Mouse (Mus musculus): Measurements from ENCODE around the gene Ebp. TPM values are rescaled to one million over a fixed set of nuclear protein-coding genes. Genes with fewer than 3 reads are reported as not detected.
A peak's percentile ranks its signal among the peaks of the same experiment; 100 is the strongest.

Gene Ebp
- 50.9 and 54.2 TPM in 2 replicates for polyA plus RNA-seq (2015; fragmentation: Nextera tagmentation; extraction: Ambion mirVana)

GRCm38 (mm10) chrX:8193419-8193723 is at the start of gene Ebp:
Ebp (minus strand) TSS chrX:8193512.
- TF ChIP-seq CTCF (IDR thresholded peaks at IDR 0.05; ENCODE audit: low read depth) = no peak
- Histone ChIP-seq H3K4me2 (ENCODE audit: low read length) (peak within 1 kb of the TSS; percentile 63), H3K4me3 (replicated peaks; ENCODE audit: low read depth, low read length) (peak within 1 kb of the TSS; percentile 46), H3K36me3 (ENCODE audit: insufficient read depth, low read length) (no peaks in the 10 kb centered on the region), H3K4me1 (replicated peaks; ENCODE audit: insufficient read depth, low read length) (no peaks in the 10 kb centered on the region), H3K27me3 (ENCODE audit: insufficient read depth, low read length) (no peaks in the 10 kb centered on the region), H3K9ac (ENCODE audit: low read depth, low read length) (peak within 1 kb of the TSS; percentile 60; the same call in 1 of the 2 replicates), H3K27ac (peak within 1 kb of the TSS; percentile 50; the same call in 1 of the 2 replicates), H3K9me3 (replicated peaks; ENCODE audit: low read length) (no peaks in the 10 kb centered on the region)
- ATAC-seq (replicated peaks; ENCODE audit: low FRiP score, low read depth) (no peak), DNase-seq (ENCODE audit: low spot score) (no peak)
- 41% methylated on average over 10 of the region's 10 CpGs for WGBS

DNA sequence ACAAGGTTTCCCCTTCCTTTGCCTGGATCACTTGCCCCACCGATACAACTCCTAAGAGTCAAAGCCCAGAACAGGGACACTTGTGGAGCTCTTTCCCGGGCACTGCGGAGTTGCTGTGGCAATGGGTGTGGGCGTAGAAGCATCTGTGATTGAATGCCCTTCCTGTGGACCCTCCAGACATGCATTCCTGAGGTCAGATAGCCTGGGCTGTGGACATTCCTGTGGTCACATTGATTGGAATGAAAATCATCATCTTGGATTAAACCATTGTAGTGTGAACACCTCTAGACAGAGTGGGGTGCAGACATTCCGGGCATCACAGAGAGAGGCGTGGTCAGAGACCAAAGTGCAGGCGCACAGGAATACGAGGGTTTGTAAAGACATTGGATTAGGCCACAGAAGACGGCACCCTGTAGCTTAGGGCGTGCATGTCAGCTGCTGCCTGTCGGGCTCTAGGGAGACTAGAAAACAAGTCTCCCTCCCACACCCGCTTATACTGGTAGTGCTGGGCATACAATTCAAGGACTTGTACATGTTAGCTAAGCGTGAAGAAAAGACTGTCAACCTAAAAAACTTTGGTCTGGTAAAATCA is 45.6 kb upstream of the Ebp start:
- WGBS = 80% methylated on average over 13 of the region's 13 CpGs
- ATAC-seq (replicated peaks; ENCODE audit: low FRiP score, low read depth) = no peak
- no peak for DNase-seq (ENCODE audit: low spot score)
- no peak overlapping the region for H3K4me2 ChIP-seq (ENCODE audit: low read length)
- H3K27me3 ChIP-seq (ENCODE audit: insufficient read depth, low read length) = no peaks in the 10 kb centered on the region
- 0 out of 2 replicates have a peak, but pooled peaks cover 2% of the 10 kb centered on the region for H3K36me3 ChIP-seq (ENCODE audit: insufficient read depth, low read length)
- no peak overlapping the region for H3K27ac ChIP-seq
- no peaks in the 10 kb centered on the region for H3K9me3 ChIP-seq (replicated peaks; ENCODE audit: low read length)
- H3K9ac ChIP-seq (ENCODE audit: low read depth, low read length) = no peak overlapping the region
- H3K4me1 ChIP-seq (replicated peaks; ENCODE audit: insufficient read depth, low read length) = no peaks in the 10 kb centered on the region
- TF ChIP-seq CTCF (IDR thresholded peaks at IDR 0.05; ENCODE audit: low read depth) = no peak
- H3K4me3 ChIP-seq (replicated peaks; ENCODE audit: low read depth, low read length) = no peak overlapping the region

DNA sequence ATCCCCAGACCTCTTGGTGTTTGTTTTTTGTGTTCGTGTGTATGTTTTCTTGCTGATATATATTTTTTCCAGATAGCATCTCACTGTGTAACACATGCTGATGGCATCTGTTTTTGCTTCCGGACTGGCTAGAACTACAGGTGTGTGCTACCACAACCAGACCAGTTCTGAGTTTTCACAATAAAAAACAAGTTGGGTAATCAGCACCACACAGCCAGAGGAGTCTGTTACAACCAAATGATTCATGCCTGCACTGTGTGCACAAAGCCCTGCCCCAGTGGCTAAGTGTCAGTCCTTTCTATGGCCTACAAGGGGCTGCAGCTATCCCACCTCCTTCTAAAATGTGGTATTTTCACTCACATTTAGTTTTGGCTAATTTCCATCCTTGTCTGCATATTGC is 43.4 kb upstream of the Ebp start:
- H3K36me3 ChIP-seq (ENCODE audit: insufficient read depth, low read length) = 0 out of 2 replicates have a peak, but pooled peaks cover 2% of the 10 kb centered on the region
- no peaks in the 10 kb centered on the region for H3K9me3 ChIP-seq (replicated peaks; ENCODE audit: low read length)
- H3K27ac ChIP-seq = no peak overlapping the region
- ATAC-seq (replicated peaks; ENCODE audit: low FRiP score, low read depth) (no peak), DNase-seq (ENCODE audit: low spot score) (no peak)
- no peaks in the 10 kb centered on the region for H3K4me1 ChIP-seq (replicated peaks; ENCODE audit: insufficient read depth, low read length)
- H3K4me2 ChIP-seq (ENCODE audit: low read length) = no peak overlapping the region
- 67% methylated on average over 2 of the region's 2 CpGs for WGBS
- no peak for TF ChIP-seq CTCF (IDR thresholded peaks at IDR 0.05; ENCODE audit: low read depth)
- H3K27me3 ChIP-seq (ENCODE audit: insufficient read depth, low read length) = no peaks in the 10 kb centered on the region
- no peak overlapping the region for H3K9ac ChIP-seq (ENCODE audit: low read depth, low read length)
- no peak overlapping the region for H3K4me3 ChIP-seq (replicated peaks; ENCODE audit: low read depth, low read length)

DNA sequence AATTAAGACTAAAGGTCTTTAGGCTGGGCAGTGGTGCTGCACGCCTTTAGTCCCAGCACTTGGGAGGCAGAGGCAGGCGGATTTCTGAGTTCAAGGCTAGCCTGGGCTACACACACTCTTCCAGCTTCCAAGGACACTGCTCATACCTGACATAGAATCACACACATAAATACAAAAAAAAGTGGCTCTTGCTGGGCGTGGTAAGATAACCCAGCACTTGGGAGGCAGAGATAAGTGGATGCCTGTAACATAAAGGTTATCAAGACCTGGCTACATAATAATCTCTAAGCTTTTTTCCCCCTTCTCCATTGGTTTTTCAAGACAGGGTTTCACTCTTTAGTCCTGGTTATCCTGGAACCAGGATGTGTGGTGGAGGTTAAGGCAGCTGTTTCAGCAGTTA is 40.3 kb upstream of the Ebp start:
- ATAC-seq (replicated peaks; ENCODE audit: low FRiP score, low read depth) = no peak

GRCm38 (mm10) chrX:8230272-8230671 is 37.0 kb upstream of the Ebp start:
- DNase-seq (ENCODE audit: low spot score) = no peak
- Histone ChIP-seq H3K27me3 (ENCODE audit: insufficient read depth, low read length) (no peaks in the 10 kb centered on the region), H3K9ac (ENCODE audit: low read depth, low read length) (no peak overlapping the region), H3K4me3 (replicated peaks; ENCODE audit: low read depth, low read length) (no peak overlapping the region), H3K4me1 (replicated peaks; ENCODE audit: insufficient read depth, low read length) (no peaks in the 10 kb centered on the region), H3K9me3 (replicated peaks; ENCODE audit: low read length) (no peaks in the 10 kb centered on the region), H3K4me2 (ENCODE audit: low read length) (no peak overlapping the region), H3K27ac (no peak overlapping the region), H3K36me3 (ENCODE audit: insufficient read depth, low read length) (no peaks in the 10 kb centered on the region)
- TF ChIP-seq CTCF (IDR thresholded peaks at IDR 0.05; ENCODE audit: low read depth) = no peak
- WGBS = 78% methylated on average over 4 of the region's 4 CpGs
- no peak for ATAC-seq (replicated peaks; ENCODE audit: low FRiP score, low read depth)

More for the DNA sequence above, 40.3 kb upstream of the Ebp start:
- Histone ChIP-seq H3K4me2 (ENCODE audit: low read length) (no peak overlapping the region), H3K4me3 (replicated peaks; ENCODE audit: low read depth, low read length) (no peak overlapping the region), H3K27ac (no peak overlapping the region), H3K36me3 (ENCODE audit: insufficient read depth, low read length) (no peaks in the 10 kb centered on the region), H3K4me1 (replicated peaks; ENCODE audit: insufficient read depth, low read length) (no peaks in the 10 kb centered on the region), H3K9ac (ENCODE audit: low read depth, low read length) (no peak overlapping the region), H3K9me3 (replicated peaks; ENCODE audit: low read length) (no peaks in the 10 kb centered on the region), H3K27me3 (ENCODE audit: insufficient read depth, low read length) (no peaks in the 10 kb centered on the region)
- 74% methylated on average over 3 of the region's 3 CpGs for WGBS
- no peak for DNase-seq (ENCODE audit: low spot score)
- no peak for TF ChIP-seq CTCF (IDR thresholded peaks at IDR 0.05; ENCODE audit: low read depth)

- Histone ChIP-seq H3K4me3 (replicated peaks; ENCODE audit: low read depth, low read length) (no peak overlapping the region), H3K4me2 (ENCODE audit: low read length) (no peak overlapping the region), H3K27ac (no peak overlapping the region), H3K27me3 (ENCODE audit: insufficient read depth, low read length) (no peaks in the 10 kb centered on the region), H3K9me3 (replicated peaks; ENCODE audit: low read length) (no peaks in the 10 kb centered on the region), H3K36me3 (ENCODE audit: insufficient read depth, low read length) (no peaks in the 10 kb centered on the region), H3K9ac (ENCODE audit: low read depth, low read length) (no peak overlapping the region), H3K4me1 (replicated peaks; ENCODE audit: insufficient read depth, low read length) (no peaks in the 10 kb centered on the region)
- no peak for ATAC-seq (replicated peaks; ENCODE audit: low FRiP score, low read depth)
- TF ChIP-seq CTCF (IDR thresholded peaks at IDR 0.05; ENCODE audit: low read depth) = no peak
- WGBS = 91% methylated on average over 7 of the region's 7 CpGs
- no peak for DNase-seq (ENCODE audit: low spot score)
These were observed 30.2 kb upstream of the Ebp start for GRCm38 (mm10) chrX:8223473-8223872.
